Mouse (Mus musculus) hematopoietic stem cell, adult 5-6 weeks (primary cell): ENCODE data around the gene Msi2. TPM values are rescaled to one million over a fixed set of nuclear protein-coding genes. Genes with fewer than 3 reads are reported as not detected.

Source experiments
- ATAC-seq, 2 experiments: fragments of 125-278 bp in 1 of 2; replicated peaks in 1 of 2; 2 replicates each; pipeline ENCODE4 v1.8.0; 2016 to 2017; ENCODE audit warnings: inconsistent platforms in 2 of 2, mild to moderate bottlenecking in 2 of 2, moderate number of reproducible peaks in 2 of 2, low read depth in 1 of 2, moderate TSS enrichment in 1 of 2; ENCODE audit not compliant: low FRiP score in 2 of 2, poor library complexity in 2 of 2, severe bottlenecking in 2 of 2, insufficient read depth in 1 of 2, low TSS enrichment in 1 of 2
- total RNA-seq: library from RNA; stranded (forward); fragments of 172-1452, 232-1000 nt; gene quantifications from 2 replicates; pipeline ENCODE4 v1.2.3, GENCODE M21; 2017

Gene Msi2
- total RNA-seq, 1 experiment from 2014 or later: 397 TPM

GRCm38 (mm10) chr11:88689831-88690459 lies 28.4 kb downstream of the Msi2 start:
- no peak for ATAC-seq

GRCm38 (mm10) chr11:88688644-88689043 lies 29.7 kb downstream of the Msi2 start:
- ATAC-seq: no peak

GRCm38 (mm10) chr11:88687711-88688110 lies 30.6 kb downstream of the Msi2 start:
- no peak for ATAC-seq

- ATAC-seq: peak in 1 of 2 experiments; percentile 33; a peak in 3 of 4 replicates
Measured at GRCm38 (mm10) chr11:88687010-88687409, 31.3 kb downstream of the Msi2 start.

GRCm38 (mm10) chr11:88686061-88686460 lies 32.3 kb downstream of the Msi2 start:
- ATAC-seq: no peak

- no peak for ATAC-seq
Measured at GRCm38 (mm10) chr11:88683026-88683770, 35.1 kb downstream of the Msi2 start.

- no peak for ATAC-seq
Measured at GRCm38 (mm10) chr11:88677350-88677749, 41.0 kb downstream of the Msi2 start.

GRCm38 (mm10) chr11:88676597-88676996 lies 41.7 kb downstream of the Msi2 start:
- ATAC-seq: no peak

- no peak for ATAC-seq
Measured at GRCm38 (mm10) chr11:88675526-88676353, 42.6 kb downstream of the Msi2 start.

- no peak for ATAC-seq
Measured at GRCm38 (mm10) chr11:88674075-88674474, 44.2 kb downstream of the Msi2 start.

- no peak for ATAC-seq
Measured at GRCm38 (mm10) chr11:88670925-88671324, 47.4 kb downstream of the Msi2 start.

- ATAC-seq: no peak
Measured at GRCm38 (mm10) chr11:88669106-88669505, 49.2 kb downstream of the Msi2 start.

GRCm38 (mm10) chr11:88668345-88668744 lies 50.0 kb downstream of the Msi2 start:
- ATAC-seq: no peak

- no peak for ATAC-seq
Measured at GRCm38 (mm10) chr11:88665799-88666198, 52.5 kb downstream of the Msi2 start.

- ATAC-seq: no peak
Measured at GRCm38 (mm10) chr11:88661444-88662180, 56.7 kb downstream of the Msi2 start.

- no peak for ATAC-seq
Measured at GRCm38 (mm10) chr11:88660404-88660803, 57.9 kb downstream of the Msi2 start.

- ATAC-seq: no peak
Measured at GRCm38 (mm10) chr11:88658926-88659325, 59.4 kb downstream of the Msi2 start.
